Mouse (Mus musculus) limb, embryonic 14.5 days (tissue): ENCODE measurements at regions not wholly inside any gene's neighbourhood (a gene's known extent, or its start where the extent isn't known, plus 50 kb on each side); places are given as distances from the start of the nearest gene placed in this dataset.

ENCODE experiments used
- ATAC-seq: fragments of 200-750 bp; cut with Nextera tagmentation; 2 replicates; pipeline ENCODE4 v1.8.0; 2017; ENCODE audit warnings: low read depth, moderate number of reproducible peaks, moderate TSS enrichment; ENCODE audit not compliant: low FRiP score
- DNase-seq: peaks from one replicate; pipeline ENCODE4 v3.0.0-alpha.2; 2015; ENCODE audit warnings: low spot score
- H3K27ac ChIP-seq: fragments of 300-500 bp; sonication (generic); replicated peaks from 2 replicates; pipeline ENCODE4 v1.5.1; 2014; ENCODE audit warnings: low read depth, mild to moderate bottlenecking, low read length, moderate library complexity, mixed read lengths
- H3K27me3 ChIP-seq: fragments of 300-500 bp; sonication (generic); 2 replicates; pipeline ENCODE4 v1.6.1; 2014; ENCODE audit warnings: low read length, mixed read lengths; ENCODE audit not compliant: control insufficient read depth, insufficient read depth
- H3K36me3 ChIP-seq: fragments of 300-500 bp; sonication (generic); 2 replicates; pipeline ENCODE4 v1.6.1; 2014; ENCODE audit warnings: mild to moderate bottlenecking, low read length, moderate library complexity, mixed read lengths; ENCODE audit not compliant: control insufficient read depth, insufficient read depth
- H3K4me1 ChIP-seq: fragments of 300-500 bp; sonication (generic); 2 replicates; pipeline ENCODE4 v1.6.1; 2014; ENCODE audit warnings: antibody characterized with exemption, low read length, mixed read lengths; ENCODE audit not compliant: control insufficient read depth, insufficient read depth
- H3K4me2 ChIP-seq: fragments of 300-500 bp; sonication (generic); replicated peaks from 2 replicates; pipeline ENCODE4 v1.6.1; 2014; ENCODE audit warnings: low read depth, mild to moderate bottlenecking, low read length, moderate library complexity; ENCODE audit not compliant: severe bottlenecking
- H3K4me3 ChIP-seq: fragments of 300-500 bp; sonication (generic); replicated peaks from 2 replicates; pipeline ENCODE4 v1.5.1; 2014; ENCODE audit warnings: low read length
- H3K9ac ChIP-seq: fragments of 300-500 bp; sonication (generic); 2 replicates; pipeline ENCODE4 v1.6.1; 2014; ENCODE audit warnings: mild to moderate bottlenecking, low read depth, low read length, moderate library complexity; ENCODE audit not compliant: severe bottlenecking
- H3K9me3 ChIP-seq: fragments of 300-500 bp; sonication (generic); 2 replicates; pipeline ENCODE4 v1.6.1; 2016; ENCODE audit warnings: low read length; ENCODE audit not compliant: control insufficient read depth
- POLR2A ChIP-seq: fragments of 200-500 bp; IDR thresholded peaks from 2 replicates; pipeline ENCODE4 v1.8.0; 2012; ENCODE audit warnings: inconsistent platforms, mild to moderate bottlenecking, moderate library complexity, borderline replicate concordance; ENCODE audit not compliant: insufficient read depth, insufficient read length; ENCODE audit errors: extremely low read depth
- WGBS: fragments of 180-500 bp; shearing (Covaris S2); extraction: QIAGEN DNeasy Blood & Tissue Kit; methylation state at CpG from one replicate; pipeline ENCODE4 v1.1.7; 2014; 5-methylcytosine and 5-hydroxymethylcytosine counted together

- 93% methylated on average over 3 of the region's 3 CpGs for WGBS
- ATAC-seq (no peak), DNase-seq (no peak)
- TF ChIP-seq POLR2A = no peak
- no peak overlapping the region for H3K4me3 ChIP-seq
- no peak overlapping the region for H3K4me2 ChIP-seq
- no peaks in the 10 kb centered on the region for H3K27me3 ChIP-seq
- H3K4me1 ChIP-seq = no peaks in the 10 kb centered on the region
- H3K27ac ChIP-seq = no peak overlapping the region
- no peaks in the 10 kb centered on the region for H3K36me3 ChIP-seq
- no peaks in the 10 kb centered on the region for H3K9me3 ChIP-seq
- no peak overlapping the region for H3K9ac ChIP-seq
These were observed 126.0 kb upstream of the Man1a start for GRCm38 (mm10) chr10:54202362-54202761.

DNA sequence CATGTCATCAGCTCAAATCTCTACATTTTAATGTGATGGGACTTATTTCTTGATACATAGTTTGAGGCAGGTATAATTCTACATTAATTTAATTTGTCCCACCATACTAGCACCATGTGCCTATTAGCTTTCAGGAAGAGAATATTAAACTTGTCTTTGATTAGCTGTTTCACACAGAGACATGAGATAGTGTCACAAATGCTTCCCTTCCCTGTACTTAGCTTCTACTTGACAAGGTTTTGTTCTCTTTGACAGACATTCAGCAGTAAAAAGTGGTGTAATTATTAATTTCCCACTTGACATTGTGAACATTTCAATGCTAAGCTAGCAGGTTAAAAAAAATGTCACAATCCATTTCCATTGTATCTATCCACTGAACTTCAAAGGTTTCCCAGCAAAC is 125.3 kb upstream of the Man1a start:
- no peak for ATAC-seq
- H3K4me2 ChIP-seq = no peak overlapping the region

DNA sequence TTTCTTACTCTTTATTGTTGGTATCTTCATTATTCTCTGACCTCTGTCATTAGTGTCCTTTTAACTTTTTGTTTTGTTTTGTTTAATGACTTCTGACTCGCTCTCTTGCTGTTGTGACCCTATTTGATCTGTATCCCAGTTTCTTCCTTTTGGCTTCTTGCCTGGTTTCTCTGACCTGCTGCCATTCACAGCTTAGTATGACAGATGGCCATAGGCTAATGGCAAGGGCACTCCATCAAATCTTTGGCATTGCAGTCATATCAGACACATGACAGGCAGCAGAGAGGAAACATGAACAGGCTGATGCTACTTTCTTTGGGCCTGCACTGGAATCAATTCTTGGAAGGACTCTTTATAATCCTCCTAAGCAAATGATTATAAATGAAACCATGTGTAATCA is 106.3 kb upstream of the Man1a start:
- Histone ChIP-seq H3K9ac (no peak overlapping the region), H3K4me2 (no peak overlapping the region), H3K36me3 (no peaks in the 10 kb centered on the region), H3K4me1 (no peaks in the 10 kb centered on the region), H3K27ac (no peak overlapping the region), H3K9me3 (no peaks in the 10 kb centered on the region), H3K4me3 (no peak overlapping the region), H3K27me3 (no peaks in the 10 kb centered on the region)
- WGBS = 85% methylated on average over 1 of the region's 1 CpGs
- no peak for TF ChIP-seq POLR2A
- DNase-seq = no peak
- ATAC-seq = no peak

More for the DNA sequence above, 125.3 kb upstream of the Man1a start:
- Histone ChIP-seq H3K36me3 (no peaks in the 10 kb centered on the region), H3K9ac (no peak overlapping the region), H3K9me3 (no peaks in the 10 kb centered on the region), H3K27me3 (no peaks in the 10 kb centered on the region), H3K4me1 (no peaks in the 10 kb centered on the region), H3K27ac (no peak overlapping the region), H3K4me3 (no peak overlapping the region)
- TF ChIP-seq POLR2A = no peak
- DNase-seq = no peak

DNA sequence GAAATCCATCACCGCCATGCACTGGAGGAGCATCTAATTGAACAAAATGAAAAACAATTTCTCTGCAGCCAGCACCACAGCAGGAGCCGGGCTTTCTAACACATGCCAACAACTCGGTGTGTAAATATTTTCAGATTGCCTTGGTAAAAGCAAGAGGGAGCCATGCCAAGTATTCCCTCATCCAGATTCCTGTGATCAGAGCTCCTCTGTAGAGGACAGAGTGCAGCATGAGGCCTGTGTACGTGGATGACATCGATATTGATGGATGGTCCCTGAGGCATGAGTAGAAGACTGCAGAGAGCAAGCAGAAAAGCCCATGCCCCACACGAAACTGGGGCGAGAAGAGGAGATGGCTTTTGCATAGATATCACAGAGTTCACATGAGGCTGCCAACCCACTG is 92.9 kb upstream of the Man1a start:
- TF ChIP-seq POLR2A = no peak
- Histone ChIP-seq H3K4me1 (0 out of 2 replicates have a peak, but pooled peaks cover 4% of the 10 kb centered on the region), H3K36me3 (no peaks in the 10 kb centered on the region), H3K9ac (no peak overlapping the region), H3K9me3 (no peaks in the 10 kb centered on the region), H3K27me3 (no peaks in the 10 kb centered on the region), H3K4me3 (no peak overlapping the region), H3K27ac (no peak overlapping the region), H3K4me2 (no peak overlapping the region)
- 65% methylated on average over 7 of the region's 7 CpGs for WGBS
- peak; percentile 55 for DNase-seq
- no peak for ATAC-seq

DNA sequence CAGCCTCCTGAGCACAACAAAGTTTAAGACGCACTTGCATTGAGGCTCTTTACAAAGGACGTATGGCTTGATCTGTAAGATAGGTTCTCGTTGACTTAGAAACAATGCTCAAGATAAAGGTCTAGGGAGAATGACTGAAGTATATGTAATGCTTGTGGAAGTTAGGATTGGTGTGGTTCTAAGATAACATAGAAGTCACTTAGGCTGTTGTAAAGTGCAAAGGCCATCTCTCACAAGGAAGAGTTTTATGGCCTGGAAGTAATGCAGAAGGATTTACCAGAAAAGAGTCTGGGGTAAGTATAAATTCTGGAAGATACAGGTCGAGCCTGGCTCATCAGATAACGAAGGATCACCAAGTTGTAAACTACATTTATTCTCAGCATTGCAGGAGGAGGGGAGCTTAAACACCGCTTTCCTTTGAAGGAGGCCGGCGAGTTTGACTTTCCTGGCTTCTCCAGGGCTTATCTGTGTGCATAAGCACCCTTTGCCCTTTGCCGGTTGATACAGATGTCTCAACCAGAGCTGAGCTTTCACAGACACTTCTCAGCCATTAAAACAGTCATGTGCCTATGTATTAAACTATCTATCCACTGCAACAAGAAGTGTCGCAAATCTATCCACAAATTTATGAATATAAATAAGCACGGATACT is 84.8 kb upstream of the Man1a start:
- no peak for DNase-seq
- no peaks in the 10 kb centered on the region for H3K27me3 ChIP-seq
- no peaks in the 10 kb centered on the region for H3K4me1 ChIP-seq
- no peak for TF ChIP-seq POLR2A
- ATAC-seq = no peak
- no peak overlapping the region for H3K4me3 ChIP-seq
- H3K36me3 ChIP-seq = no peaks in the 10 kb centered on the region
- no peak overlapping the region for H3K9ac ChIP-seq
- H3K27ac ChIP-seq = no peak overlapping the region
- H3K9me3 ChIP-seq = no peaks in the 10 kb centered on the region
- 60% methylated on average over 11 of the region's 11 CpGs for WGBS
- H3K4me2 ChIP-seq = no peak overlapping the region

DNA sequence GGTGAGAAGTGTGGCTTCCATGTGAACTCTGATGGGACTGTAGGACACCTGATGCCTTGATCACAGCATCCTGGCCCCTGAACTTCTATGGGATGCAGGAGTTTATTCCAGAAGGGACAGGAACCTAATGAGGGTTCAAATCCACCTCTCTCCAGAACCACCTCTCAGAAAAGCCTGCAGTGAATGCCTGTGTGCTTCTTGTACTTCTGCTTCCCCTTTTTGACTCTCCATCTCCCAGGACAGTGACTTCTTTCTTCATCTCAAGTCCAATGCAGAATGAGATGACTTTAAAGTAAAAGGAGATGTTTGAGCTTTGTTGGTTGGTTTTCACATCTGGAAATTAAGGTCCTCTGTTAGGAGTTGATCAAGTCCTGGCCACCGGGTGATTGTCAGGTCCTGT is 77.5 kb upstream of the Man1a start:
- Histone ChIP-seq H3K4me2 (no peak overlapping the region), H3K27me3 (no peaks in the 10 kb centered on the region), H3K4me1 (no peaks in the 10 kb centered on the region), H3K4me3 (no peak overlapping the region), H3K36me3 (no peaks in the 10 kb centered on the region), H3K9ac (no peak overlapping the region), H3K9me3 (no peaks in the 10 kb centered on the region), H3K27ac (no peak overlapping the region)
- WGBS = 87% methylated on average over 1 of the region's 1 CpGs
- no peak for ATAC-seq
- DNase-seq = no peak
- no peak for TF ChIP-seq POLR2A
